Mouse (Mus musculus) ES-Bruce4 (cell line): Measurements from ENCODE around the gene Get4. TPM values are rescaled to one million over a fixed set of nuclear protein-coding genes. Genes with fewer than 3 reads are reported as not detected.

Source experiments
- H3K27ac ChIP-seq: 2 replicates; pipeline ENCODE4 v1.5.1; 2012; ENCODE audit warnings: low read length, inconsistent platforms; ENCODE audit not compliant: insufficient read depth
- H3K27me3 ChIP-seq: 2 replicates; pipeline ENCODE4 v1.6.1; 2012; ENCODE audit warnings: mild to moderate bottlenecking, low read length, inconsistent platforms; ENCODE audit not compliant: control insufficient read depth, poor library complexity, insufficient read depth, severe bottlenecking
- H3K36me3 ChIP-seq: 2 replicates; pipeline ENCODE4 v1.6.1; 2012; ENCODE audit warnings: inconsistent platforms, mild to moderate bottlenecking, low read length, moderate library complexity; ENCODE audit not compliant: control insufficient read depth, poor library complexity, insufficient read depth, severe bottlenecking
- H3K4me1 ChIP-seq: one replicate; pipeline ENCODE4 v1.8.1; 2011; ENCODE audit warnings: low read length; ENCODE audit not compliant: control insufficient read depth, insufficient read depth
- H3K4me3 ChIP-seq: 2 replicates; pipeline ENCODE4 v1.5.1; 2011; ENCODE audit warnings: low read depth, mild to moderate bottlenecking, low read length
- H3K9ac ChIP-seq: 2 replicates; pipeline ENCODE4 v1.6.1; 2012; ENCODE audit warnings: low read depth, mild to moderate bottlenecking, inconsistent platforms; ENCODE audit not compliant: poor library complexity, severe bottlenecking
- H3K9me3 ChIP-seq: replicated peaks from 2 replicates; pipeline ENCODE4 v1.6.1; 2012; ENCODE audit warnings: mild to moderate bottlenecking, low read length, inconsistent platforms; ENCODE audit not compliant: control insufficient read depth, poor library complexity, insufficient read depth, severe bottlenecking
- CTCF ChIP-seq: IDR thresholded peaks from one replicate; pipeline ENCODE4 v1.8.1; 2011; ENCODE audit warnings: low read depth, low read length
- EP300 ChIP-seq: IDR thresholded peaks from 2 replicates; pipeline ENCODE4 v1.6.1; 2011; ENCODE audit warnings: low read depth, low read length; ENCODE audit not compliant: insufficient read depth
- POLR2A ChIP-seq: IDR thresholded peaks from one replicate; pipeline ENCODE4 v1.8.1; 2011; ENCODE audit warnings: low read length; ENCODE audit not compliant: insufficient read depth
- polyA plus RNA-seq: library from polyadenylated mRNA; stranded (reverse); fragments of >200 nt; gene quantifications from 2 replicates; pipeline ENCODE4 v1.2.4, GENCODE M21; 2011; ENCODE audit warnings: low read depth; ENCODE audit not compliant: missing spikeins, insufficient read depth, insufficient read length

Gene Get4
- polyA plus RNA-seq, 1 experiment = 55.9 TPM

- Histone ChIP-seq H3K9ac (no peak overlapping the region), H3K27me3 (no peaks in the 10 kb centered on the region), H3K27ac (no peak overlapping the region), H3K4me3 (no peak overlapping the region), H3K9me3 (no peaks in the 10 kb centered on the region), H3K36me3 (peaks cover 39% of the 10 kb centered on the region), H3K4me1 (no peaks in the 10 kb centered on the region)
- TF ChIP-seq EP300 = no peak
- no peak for TF ChIP-seq POLR2A
- no peak for TF ChIP-seq CTCF
Observed at GRCm38 (mm10) chr5:139228318-139228717, 23.8 kb upstream of the Get4 start.

GRCm38 (mm10) chr5:139229716-139230115 lies 22.4 kb upstream of the Get4 start:
- peaks cover 38% of the 10 kb centered on the region for H3K36me3 ChIP-seq
- H3K27ac ChIP-seq = no peak overlapping the region
- no peak overlapping the region for H3K9ac ChIP-seq
- H3K4me3 ChIP-seq = no peak overlapping the region
- H3K27me3 ChIP-seq = no peaks in the 10 kb centered on the region
- no peak for TF ChIP-seq CTCF
- TF ChIP-seq POLR2A = no peak
- no peak for TF ChIP-seq EP300
- H3K9me3 ChIP-seq = no peaks in the 10 kb centered on the region
- no peaks in the 10 kb centered on the region for H3K4me1 ChIP-seq

- no peaks in the 10 kb centered on the region for H3K27me3 ChIP-seq
- no peak overlapping the region for H3K4me3 ChIP-seq
- H3K9ac ChIP-seq = no peak overlapping the region
- H3K4me1 ChIP-seq = no peaks in the 10 kb centered on the region
- no peak overlapping the region for H3K27ac ChIP-seq
- TF ChIP-seq EP300 (no peak), POLR2A (no peak), CTCF (no peak)
- no peaks in the 10 kb centered on the region for H3K9me3 ChIP-seq
- H3K36me3 ChIP-seq = peaks cover 36% of the 10 kb centered on the region
Observed at GRCm38 (mm10) chr5:139232083-139232482, 20.0 kb upstream of the Get4 start.

GRCm38 (mm10) chr5:139234423-139234822 lies 17.7 kb upstream of the Get4 start:
- Histone ChIP-seq H3K27ac (no peak overlapping the region), H3K27me3 (no peaks in the 10 kb centered on the region), H3K9ac (no peak overlapping the region), H3K9me3 (no peaks in the 10 kb centered on the region), H3K4me1 (no peaks in the 10 kb centered on the region), H3K4me3 (no peak overlapping the region), H3K36me3 (peaks cover 49% of the 10 kb centered on the region)
- TF ChIP-seq EP300 = no peak
- TF ChIP-seq POLR2A = no peak
- TF ChIP-seq CTCF = no peak

GRCm38 (mm10) chr5:139237436-139237835 lies 14.7 kb upstream of the Get4 start:
- peaks cover 58% of the 10 kb centered on the region for H3K36me3 ChIP-seq
- no peak overlapping the region for H3K9ac ChIP-seq
- no peak overlapping the region for H3K27ac ChIP-seq
- TF ChIP-seq POLR2A (no peak), EP300 (no peak), CTCF (no peak)
- no peaks in the 10 kb centered on the region for H3K9me3 ChIP-seq
- no peaks in the 10 kb centered on the region for H3K4me1 ChIP-seq
- H3K27me3 ChIP-seq = no peaks in the 10 kb centered on the region
- no peak overlapping the region for H3K4me3 ChIP-seq

GRCm38 (mm10) chr5:139241022-139241761 lies 10.9 kb upstream of the Get4 start:
- Histone ChIP-seq H3K36me3 (peaks cover 57% of the 10 kb centered on the region), H3K27me3 (no peaks in the 10 kb centered on the region), H3K4me3 (no peak overlapping the region), H3K4me1 (no peaks in the 10 kb centered on the region), H3K9ac (no peak overlapping the region), H3K9me3 (no peaks in the 10 kb centered on the region), H3K27ac (no peak overlapping the region)
- TF ChIP-seq EP300 (no peak), CTCF (no peak), POLR2A (no peak)
